Mouse (Mus musculus): ENCODE measurements around the gene Arhgef25.
A peak's percentile ranks its signal among the peaks of the same experiment; 100 is the strongest.

Gene Arhgef25

DNA sequence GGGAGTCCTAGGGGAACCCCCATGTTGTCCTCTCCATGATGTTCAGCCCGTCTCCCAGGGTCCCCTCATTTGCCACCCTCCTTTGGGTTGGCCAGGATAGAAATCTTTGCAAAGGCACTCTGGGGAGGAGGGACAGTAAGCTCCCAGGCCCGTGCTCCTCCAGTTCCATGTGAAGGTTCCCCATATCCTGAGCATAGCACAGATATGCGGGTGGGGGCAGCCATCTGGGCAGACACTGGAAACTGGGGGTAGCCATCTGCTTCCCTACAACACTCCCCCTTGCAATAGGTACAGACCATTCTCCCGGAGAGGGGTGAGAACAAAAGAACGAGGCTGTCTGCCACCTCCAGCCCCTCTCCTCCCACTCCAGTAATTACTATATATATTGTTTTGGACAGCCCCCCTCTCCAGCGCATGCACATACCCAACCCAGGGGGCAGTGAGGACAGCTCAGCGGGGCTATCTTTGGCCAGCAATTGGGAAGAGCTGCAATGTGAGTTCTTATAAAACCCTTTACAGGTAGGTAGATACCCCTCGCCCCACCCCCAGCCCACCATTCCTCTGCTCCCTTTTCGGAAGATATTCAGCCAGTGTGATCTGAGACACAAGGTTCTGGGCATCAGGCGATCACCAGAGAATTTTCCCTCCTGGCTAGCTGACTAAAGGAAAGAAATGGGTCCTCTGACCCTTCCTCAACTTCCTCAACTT lies 2.4 kb downstream of the Arhgef25 start:
- DNase-seq (ENCODE audit: low read depth, low spot score): no peak

DNA sequence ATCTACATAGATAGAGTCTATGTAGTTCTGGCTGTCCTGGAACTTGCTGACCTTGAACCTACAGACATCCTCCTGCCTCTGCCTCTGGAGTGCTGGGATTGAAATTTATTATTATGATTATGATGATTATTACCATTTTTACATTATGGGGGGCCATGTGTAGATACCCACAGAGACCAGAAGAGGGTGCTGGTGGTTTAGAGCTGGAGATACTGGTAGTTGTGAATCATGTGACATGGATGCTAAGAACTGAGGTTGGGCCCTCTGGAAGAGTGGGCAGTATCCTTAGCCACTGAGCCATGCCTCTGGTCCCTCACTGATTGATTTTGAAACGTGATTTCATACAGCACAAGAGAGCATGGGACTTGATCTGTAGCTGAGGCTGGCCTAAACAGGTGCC lies 3.4 kb downstream of the Arhgef25 start:
- DNase-seq (ENCODE audit: low read depth, low spot score): no peak

DNA sequence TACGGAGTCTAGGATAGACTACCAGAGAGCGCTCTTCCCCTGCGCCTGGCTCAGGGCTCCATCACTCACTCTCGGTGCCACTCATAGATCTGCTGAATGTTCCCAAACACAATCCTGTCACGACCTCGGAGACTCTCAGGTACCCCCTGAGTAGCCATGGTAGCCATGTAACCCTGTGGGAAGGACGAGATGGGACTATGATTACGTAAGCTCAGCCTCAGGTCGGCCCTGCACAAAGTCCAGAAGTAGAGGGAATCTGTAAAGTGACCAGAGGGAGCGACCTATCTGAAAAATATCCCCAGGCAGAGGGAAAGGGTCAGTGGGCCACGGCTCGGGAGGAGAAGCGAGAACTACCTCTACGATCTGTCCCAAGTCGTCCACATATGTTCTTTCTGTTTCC lies 4.4 kb downstream of the Arhgef25 start:
- DNase-seq (ENCODE audit: low read depth, low spot score): no peak

- DNase-seq (ENCODE audit: low read depth, low spot score): no peak
Observed at GRCm38 (mm10) chr10:127185101-127185500, 4.8 kb downstream of the Arhgef25 start.

- DNase-seq (ENCODE audit: low read depth, low spot score): no peak
Observed at GRCm38 (mm10) chr10:127183759-127184158, 6.1 kb downstream of the Arhgef25 start.

DNA sequence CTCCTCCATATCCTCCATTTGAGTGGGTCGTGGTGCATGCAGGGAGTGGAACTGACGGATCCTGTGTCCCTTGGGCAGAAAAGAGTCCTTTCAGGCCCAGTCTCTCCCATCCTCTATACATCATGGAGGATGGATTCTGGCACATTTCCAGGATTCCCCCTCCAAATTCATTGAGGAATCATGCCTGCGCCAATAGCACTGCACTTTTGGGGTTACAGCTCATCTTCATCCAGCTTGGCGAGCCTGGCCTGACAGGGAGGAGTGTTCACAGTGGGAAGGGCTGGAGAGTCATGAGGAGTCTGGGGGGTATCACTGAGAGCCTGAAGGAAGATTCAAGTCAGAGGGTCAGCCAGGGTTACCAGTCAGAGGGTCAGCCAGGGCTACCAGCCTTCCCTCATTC lies 7.3 kb downstream of the Arhgef25 start:
- no peak for DNase-seq (ENCODE audit: low read depth, low spot score)

- DNase-seq (ENCODE audit: low read depth, low spot score): no peak
Observed at GRCm38 (mm10) chr10:127181566-127181965, 8.3 kb downstream of the Arhgef25 start.

- no peak for DNase-seq (ENCODE audit: low read depth, low spot score)
Observed at GRCm38 (mm10) chr10:127180695-127181047, 9.2 kb downstream of the Arhgef25 start.

DNA sequence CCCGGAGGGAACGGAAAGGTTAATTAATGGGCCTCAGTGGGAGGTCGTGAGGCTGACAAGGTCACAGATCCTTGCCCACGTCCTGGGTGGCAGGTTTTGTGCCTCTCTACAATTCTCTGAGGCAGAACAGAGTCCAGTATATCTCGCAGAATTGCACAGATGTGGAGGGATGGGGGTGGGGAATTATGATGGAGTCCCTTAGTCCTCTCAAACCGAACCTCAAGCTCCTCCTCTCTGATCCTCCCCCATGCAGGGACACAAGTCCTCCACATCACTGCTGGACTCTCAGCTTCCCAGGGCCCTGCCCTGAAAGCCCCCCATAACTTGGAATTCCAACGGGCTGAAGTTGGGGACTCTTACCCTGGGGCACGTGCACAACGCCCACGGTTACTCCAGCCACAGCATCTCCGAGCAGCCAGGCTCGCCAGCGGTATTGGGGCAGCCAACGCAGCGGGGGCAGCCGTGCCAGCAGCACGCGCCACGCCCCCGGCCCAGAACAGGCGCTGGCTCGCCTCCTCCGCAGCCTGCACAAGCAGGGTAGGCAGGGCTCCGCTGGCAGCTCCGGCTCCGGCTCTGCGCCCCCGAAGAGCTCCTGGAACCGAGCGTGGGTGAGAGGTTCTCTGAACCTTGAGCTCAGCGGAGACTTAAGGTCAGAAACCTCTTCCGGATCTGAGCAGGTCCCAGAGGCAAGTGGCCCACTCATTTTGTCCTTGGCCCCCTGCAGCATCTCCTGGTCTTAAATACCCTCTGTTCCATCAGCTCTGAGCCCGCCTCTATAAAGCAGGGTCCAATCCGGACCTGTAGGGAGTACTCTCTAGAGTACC lies 9.8 kb downstream of the Arhgef25 start, which contains the start of gene Slc26a10:
Slc26a10 (minus strand) TSS at position 775 of the 824 bp plus-strand sequence.
- no peak for DNase-seq (ENCODE audit: low read depth, low spot score)

- no peak for DNase-seq (ENCODE audit: low read depth, low spot score)
Observed at GRCm38 (mm10) chr10:127178286-127179027, 11.4 kb downstream of the Arhgef25 start.

GRCm38 (mm10) chr10:127177719-127178118 lies 12.2 kb downstream of the Arhgef25 start:
- DNase-seq (ENCODE audit: low read depth, low spot score): peak; percentile 88

DNA sequence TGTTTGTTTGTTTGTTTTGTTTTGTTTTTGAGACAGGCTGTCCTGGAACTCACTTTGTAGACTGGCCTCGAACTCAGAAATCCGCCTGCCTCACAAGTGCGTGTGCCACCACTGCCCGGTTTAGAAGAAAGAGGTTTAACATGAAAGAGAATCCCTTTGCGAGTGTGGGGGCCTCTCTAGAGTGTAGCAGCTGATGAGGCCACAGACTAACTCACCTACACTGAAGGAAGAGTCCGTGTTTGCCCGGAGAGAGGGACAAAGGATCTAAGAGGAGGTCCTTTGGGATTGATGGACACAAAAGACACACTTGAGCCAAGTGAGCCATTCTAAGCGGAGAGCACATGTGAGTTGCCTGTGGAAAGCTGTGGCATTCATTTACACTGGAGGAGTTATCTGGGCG lies 12.6 kb downstream of the Arhgef25 start:
- DNase-seq (ENCODE audit: low read depth, low spot score): no peak

GRCm38 (mm10) chr10:127176756-127177155 lies 13.1 kb downstream of the Arhgef25 start:
- no peak for DNase-seq (ENCODE audit: low read depth, low spot score)

DNA sequence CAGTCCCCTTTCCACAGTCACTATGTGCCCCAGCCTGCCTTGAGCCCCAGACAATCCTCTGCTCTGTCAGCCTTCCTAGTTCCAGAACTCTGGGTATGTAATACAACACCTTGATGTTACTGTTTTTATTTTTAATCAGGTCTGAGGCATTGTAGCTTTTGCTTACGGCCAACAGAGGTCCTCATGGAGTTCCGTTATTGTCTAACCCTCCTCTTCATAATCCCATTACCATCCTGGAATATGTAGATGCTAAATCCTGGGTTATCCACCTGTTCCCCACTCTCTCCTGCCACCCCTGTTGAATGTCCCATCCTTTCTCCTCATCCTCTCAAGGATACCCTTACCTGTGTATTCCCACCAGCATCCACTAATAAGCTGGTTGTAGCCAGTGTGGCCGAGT lies 13.7 kb downstream of the Arhgef25 start:
- no peak for DNase-seq (ENCODE audit: low read depth, low spot score)

GRCm38 (mm10) chr10:127174170-127174569 lies 15.7 kb downstream of the Arhgef25 start:
- DNase-seq (ENCODE audit: low read depth, low spot score): no peak

GRCm38 (mm10) chr10:127173148-127174065 lies 16.5 kb downstream of the Arhgef25 start:
- no peak for DNase-seq (ENCODE audit: low read depth, low spot score)

DNA sequence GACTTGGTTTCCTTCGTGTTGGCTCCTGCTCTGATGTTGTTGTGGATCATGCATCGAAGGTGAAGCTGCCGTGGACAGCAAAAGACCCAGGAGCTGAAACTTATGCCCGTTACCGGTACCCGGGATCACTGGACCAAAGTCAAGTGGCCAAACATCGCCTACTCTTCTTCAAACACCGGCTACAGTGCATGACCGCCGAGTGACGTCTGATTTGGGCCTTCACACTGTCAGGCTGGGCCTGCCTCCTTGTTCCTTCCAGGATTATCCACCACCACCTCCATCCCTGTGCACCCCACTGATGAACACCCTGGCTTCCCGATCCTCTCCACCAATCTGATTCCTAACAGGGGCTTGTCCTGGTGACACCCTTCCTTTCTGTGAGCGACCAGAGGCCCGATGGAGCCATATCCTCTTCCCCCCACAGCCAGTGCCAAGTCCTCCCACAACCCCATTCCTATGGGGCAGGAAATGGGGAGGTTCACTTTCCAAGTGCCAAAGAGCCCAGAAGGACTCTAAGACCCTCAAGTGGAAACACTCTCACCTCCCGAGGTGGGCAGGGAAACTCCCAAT lies 18.2 kb downstream of the Arhgef25 start:
- DNase-seq (ENCODE audit: low read depth, low spot score): no peak

GRCm38 (mm10) chr10:127170837-127171272 lies 19.0 kb downstream of the Arhgef25 start:
- DNase-seq (ENCODE audit: low read depth, low spot score): peak; percentile 72

DNA sequence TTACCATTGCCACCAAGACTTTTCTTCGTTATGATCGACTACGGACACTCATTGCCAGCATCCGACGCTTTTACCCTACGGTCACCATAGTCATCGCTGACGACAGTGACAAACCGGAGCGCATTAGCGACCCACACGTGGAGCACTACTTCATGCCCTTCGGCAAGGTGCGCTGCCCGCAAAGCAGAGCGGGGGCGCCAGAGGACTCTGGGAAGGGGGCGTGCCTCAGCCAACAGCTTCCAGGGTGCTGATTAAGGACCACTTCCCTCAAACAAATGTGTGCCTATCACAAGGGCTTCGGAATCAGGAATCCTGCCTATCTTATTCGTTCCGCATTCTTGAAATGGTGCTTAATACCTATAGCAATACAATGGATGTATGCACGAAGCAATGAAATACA lies 19.9 kb downstream of the Arhgef25 start:
- DNase-seq (ENCODE audit: low read depth, low spot score): no peak

- no peak for DNase-seq (ENCODE audit: low read depth, low spot score)
Observed at GRCm38 (mm10) chr10:127167614-127168192, 22.2 kb downstream of the Arhgef25 start.

Measured in forelimb bud, embryonic 11.5 days (tissue).